Mouse (Mus musculus): ENCODE results near the gene Purb. TPM values are rescaled to one million over a fixed set of nuclear protein-coding genes. Genes with fewer than 3 reads are reported as not detected.

Purb gene
- polyA plus RNA-seq, 1 experiment from 2014 or later = 12.5 TPM

- Histone ChIP-seq H3K36me3 (ENCODE audit: control insufficient read depth, insufficient read depth, low read length) (no peaks in the 10 kb centered on the region), H3K27ac (replicated peaks; ENCODE audit: low read depth, low read length) (no peak overlapping the region), H3K4me1 (ENCODE audit: control insufficient read depth, insufficient read depth, low read length) (peaks cover 2% of the 10 kb centered on the region), H3K27me3 (ENCODE audit: control insufficient read depth, insufficient read depth, low read length) (no peaks in the 10 kb centered on the region), H3K4me3 (replicated peaks; ENCODE audit: low read depth, low read length) (no peak overlapping the region), H3K9ac (replicated peaks; ENCODE audit: low read length) (no peak overlapping the region), H3K4me2 (ENCODE audit: low read length) (no peak overlapping the region), H3K9me3 (ENCODE audit: control insufficient read depth, low read length) (no peaks in the 10 kb centered on the region)
- 78% methylated on average over 2 of the region's 2 CpGs for WGBS
- ATAC-seq (ENCODE audit: low FRiP score, low TSS enrichment) = no peak
- no peak for DNase-seq
These were observed 3.5 kb upstream of the Purb start for GRCm38 (mm10) chr11:6479231-6479630.

DNA sequence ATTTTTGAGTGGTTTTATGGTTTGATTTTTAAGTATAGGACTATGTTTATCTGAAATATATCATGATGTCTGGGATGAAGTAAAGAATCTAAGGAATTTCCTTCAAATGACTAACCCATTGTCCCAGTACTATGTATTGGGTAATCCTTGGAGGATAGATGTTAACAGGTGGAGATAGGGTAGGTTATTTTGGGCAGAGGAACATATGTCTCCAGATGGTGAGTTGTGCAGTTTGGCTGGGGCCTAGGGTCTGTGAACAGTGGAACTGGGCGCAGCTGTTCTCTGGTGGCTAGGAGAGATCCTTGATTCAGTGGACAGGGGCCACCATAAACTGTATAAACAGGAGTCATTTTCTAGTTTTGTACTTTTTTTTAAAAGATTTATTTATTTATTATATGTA is 1.6 kb upstream of the Purb start:
- Histone ChIP-seq H3K9me3 (ENCODE audit: control insufficient read depth, low read length) (no peaks in the 10 kb centered on the region), H3K4me3 (replicated peaks; ENCODE audit: low read depth, low read length) (no peak overlapping the region), H3K27ac (replicated peaks; ENCODE audit: low read depth, low read length) (no peak overlapping the region), H3K4me2 (ENCODE audit: low read length) (no peak overlapping the region), H3K9ac (replicated peaks; ENCODE audit: low read length) (no peak overlapping the region), H3K27me3 (ENCODE audit: control insufficient read depth, insufficient read depth, low read length) (no peaks in the 10 kb centered on the region), H3K36me3 (ENCODE audit: control insufficient read depth, insufficient read depth, low read length) (0 out of 2 replicates have a peak, but pooled peaks cover 4% of the 10 kb centered on the region), H3K4me1 (ENCODE audit: control insufficient read depth, insufficient read depth, low read length) (peaks cover 19% of the 10 kb centered on the region)
- 100% methylated on average over 1 of the region's 1 CpGs for WGBS
- DNase-seq (no peak), ATAC-seq (ENCODE audit: low FRiP score, low TSS enrichment) (no peak)

DNA sequence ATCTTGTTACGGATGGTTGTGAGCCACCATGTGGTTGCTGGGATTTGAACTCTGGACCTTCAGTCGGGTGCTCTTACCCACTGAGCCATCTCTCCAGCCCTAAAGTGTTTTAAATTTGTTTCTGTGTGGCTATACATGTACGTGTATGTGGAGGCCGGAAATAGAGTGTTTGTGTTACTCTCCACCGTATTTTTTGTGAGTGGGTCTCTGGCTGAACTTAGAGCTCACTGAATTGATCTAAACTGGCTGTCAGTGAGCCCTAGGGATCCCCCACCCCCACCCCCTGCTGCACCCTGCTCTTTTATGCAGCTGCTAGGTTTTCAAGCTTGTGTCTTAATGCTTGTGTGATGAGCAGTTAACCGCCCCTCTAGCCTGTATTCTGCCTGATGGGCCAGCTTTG is 1.2 kb upstream of the Purb start:
- ATAC-seq (ENCODE audit: low FRiP score, low TSS enrichment) = no peak
- 78% methylated on average over 6 of the region's 6 CpGs for WGBS
- Histone ChIP-seq H3K36me3 (ENCODE audit: control insufficient read depth, insufficient read depth, low read length) (0 out of 2 replicates have a peak, but pooled peaks cover 4% of the 10 kb centered on the region), H3K4me2 (ENCODE audit: low read length) (no peak overlapping the region), H3K4me1 (ENCODE audit: control insufficient read depth, insufficient read depth, low read length) (peaks cover 22% of the 10 kb centered on the region), H3K9ac (replicated peaks; ENCODE audit: low read length) (no peak overlapping the region), H3K4me3 (replicated peaks; ENCODE audit: low read depth, low read length) (no peak overlapping the region), H3K9me3 (ENCODE audit: control insufficient read depth, low read length) (no peaks in the 10 kb centered on the region), H3K27me3 (ENCODE audit: control insufficient read depth, insufficient read depth, low read length) (no peaks in the 10 kb centered on the region), H3K27ac (replicated peaks; ENCODE audit: low read depth, low read length) (no peak overlapping the region)
- no peak for DNase-seq

DNA sequence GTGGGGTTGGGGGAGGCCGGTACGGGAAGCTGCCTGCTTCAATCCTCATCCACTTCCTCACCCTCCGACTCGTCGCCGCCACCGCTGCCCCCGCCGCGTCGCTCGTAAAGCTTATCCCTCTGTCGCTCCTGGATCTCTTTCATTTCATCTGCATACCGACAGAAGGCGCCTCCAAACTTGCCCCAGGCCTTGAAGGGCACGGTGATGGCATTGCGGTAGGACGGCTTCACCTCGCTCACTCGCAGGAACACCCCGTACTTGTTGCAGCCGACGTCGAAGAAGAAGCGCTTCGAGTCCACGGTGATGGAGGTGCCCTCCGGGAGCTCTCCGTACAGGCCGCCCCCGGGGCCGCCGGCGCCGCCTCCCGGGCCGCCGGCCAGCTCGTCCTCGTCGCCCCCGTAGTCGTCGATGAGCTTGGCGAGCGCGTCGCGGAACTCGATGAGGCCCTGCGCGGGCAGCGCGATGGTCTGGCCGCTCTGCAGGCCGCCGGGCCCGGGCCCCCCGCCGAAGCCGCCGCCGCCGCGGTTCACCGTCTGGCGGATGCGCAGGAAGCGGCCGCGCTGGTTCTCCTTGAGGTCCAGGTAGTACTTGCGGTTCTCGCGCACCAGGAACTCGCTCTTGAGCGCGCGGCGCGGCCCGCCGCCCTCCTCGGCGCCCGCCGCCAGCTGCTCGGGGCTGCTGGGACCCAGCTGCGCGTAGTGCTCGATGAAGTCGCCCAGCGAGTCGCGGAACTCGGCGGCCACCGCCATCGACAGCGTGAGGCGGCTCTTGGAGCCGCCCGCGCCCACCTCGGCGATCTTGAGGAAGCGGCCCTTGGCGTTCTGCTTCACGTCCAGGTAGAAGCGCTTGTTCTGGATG is 614 bp downstream of the Purb start:
- Histone ChIP-seq H3K27me3 (ENCODE audit: control insufficient read depth, insufficient read depth, low read length) (no peaks in the 10 kb centered on the region), H3K4me2 (ENCODE audit: low read length) (peak overlapping the region; percentile 99), H3K9ac (replicated peaks; ENCODE audit: low read length) (peak overlapping the region; percentile 90), H3K36me3 (ENCODE audit: control insufficient read depth, insufficient read depth, low read length) (0 out of 2 replicates have a peak, but pooled peaks cover 4% of the 10 kb centered on the region), H3K9me3 (ENCODE audit: control insufficient read depth, low read length) (no peaks in the 10 kb centered on the region), H3K4me3 (replicated peaks; ENCODE audit: low read depth, low read length) (peak overlapping the region; percentile 98), H3K4me1 (ENCODE audit: control insufficient read depth, insufficient read depth, low read length) (peaks cover 39% of the 10 kb centered on the region), H3K27ac (replicated peaks; ENCODE audit: low read depth, low read length) (peak overlapping the region; percentile 97)
- 0% methylated on average over 109 of the region's 109 CpGs for WGBS
- DNase-seq (peak; percentile 65), ATAC-seq (ENCODE audit: low FRiP score, low TSS enrichment) (peak; percentile 46)

DNA sequence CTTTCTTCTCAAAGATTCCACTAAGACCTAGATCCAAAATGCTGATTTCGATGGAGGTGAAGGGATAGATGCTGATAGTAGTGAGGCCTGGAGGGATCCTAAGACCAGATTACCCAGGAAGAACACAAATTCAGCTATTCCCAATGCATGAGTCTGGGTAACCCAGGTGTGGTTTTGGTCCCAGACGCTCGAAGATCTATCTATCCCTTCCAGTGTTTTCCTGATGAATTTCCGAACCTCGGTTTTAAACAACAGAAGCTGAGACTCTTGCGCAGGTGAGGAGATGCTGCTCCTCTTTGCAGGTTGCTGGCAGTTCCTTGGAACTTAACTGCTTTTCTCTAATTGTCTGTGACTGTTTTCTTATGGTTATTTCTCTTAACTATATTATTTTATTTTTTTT is 1.3 kb downstream of the Purb start:
- no peaks in the 10 kb centered on the region for H3K27me3 ChIP-seq (ENCODE audit: control insufficient read depth, insufficient read depth, low read length)
- WGBS = 38% methylated on average over 6 of the region's 6 CpGs

DNA sequence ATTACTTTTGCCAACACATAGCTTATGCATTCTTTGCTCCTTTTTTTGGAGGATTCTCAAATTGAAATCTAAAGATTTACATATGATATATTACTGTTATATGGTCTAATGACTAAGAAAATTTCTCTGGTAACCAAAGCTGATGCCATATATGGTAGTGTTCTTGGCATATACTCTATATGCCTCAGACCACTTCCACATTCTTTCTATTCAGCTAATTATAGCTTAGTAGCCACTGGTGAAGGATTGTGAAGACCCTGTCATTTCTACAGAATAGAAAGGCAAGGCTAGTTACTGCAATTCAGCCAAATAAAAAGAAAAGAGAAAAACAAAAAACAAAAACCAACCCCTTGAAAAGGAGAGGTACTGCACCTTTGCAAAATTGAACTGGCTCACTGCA is 3.6 kb downstream of the Purb start:
- peaks cover 46% of the 10 kb centered on the region for H3K4me1 ChIP-seq (ENCODE audit: control insufficient read depth, insufficient read depth, low read length)

More for the DNA sequence above, 1.3 kb downstream of the Purb start:
- H3K9ac ChIP-seq (replicated peaks; ENCODE audit: low read length) = peak overlapping the region; percentile 90
- H3K27ac ChIP-seq (replicated peaks; ENCODE audit: low read depth, low read length) = peak overlapping the region; percentile 97
- H3K4me1 ChIP-seq (ENCODE audit: control insufficient read depth, insufficient read depth, low read length) = peaks cover 43% of the 10 kb centered on the region
- H3K9me3 ChIP-seq (ENCODE audit: control insufficient read depth, low read length) = no peaks in the 10 kb centered on the region
- ATAC-seq (ENCODE audit: low FRiP score, low TSS enrichment) (no peak), DNase-seq (no peak)
- peak overlapping the region; percentile 98 for H3K4me3 ChIP-seq (replicated peaks; ENCODE audit: low read depth, low read length)
- H3K4me2 ChIP-seq (ENCODE audit: low read length) = peak overlapping the region; percentile 99
- H3K36me3 ChIP-seq (ENCODE audit: control insufficient read depth, insufficient read depth, low read length) = 0 out of 2 replicates have a peak, but pooled peaks cover 4% of the 10 kb centered on the region

DNA sequence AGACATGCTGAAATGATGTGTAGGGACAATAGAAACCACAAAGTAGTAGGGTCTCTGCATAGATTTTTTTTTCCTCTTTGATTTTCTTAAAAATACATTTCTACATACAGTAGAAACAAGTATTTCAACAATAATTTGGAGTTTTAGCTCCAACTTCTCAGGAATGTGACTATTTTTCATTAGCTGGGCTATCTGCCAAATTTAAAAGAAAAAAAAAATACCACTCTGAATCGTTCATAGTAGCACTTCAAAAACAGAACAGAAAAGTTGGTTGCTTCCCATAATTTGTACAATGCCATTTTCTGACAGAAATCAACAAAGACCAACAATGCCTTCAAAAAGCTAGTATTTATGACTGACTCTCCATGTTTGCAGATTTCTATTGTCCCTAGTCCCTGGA is 4.2 kb downstream of the Purb start:
- H3K36me3 ChIP-seq (ENCODE audit: control insufficient read depth, insufficient read depth, low read length) = peaks cover 16% of the 10 kb centered on the region
- peak overlapping the region; percentile 99 for H3K4me2 ChIP-seq (ENCODE audit: low read length)
- WGBS = 32% methylated on average over 1 of the region's 1 CpGs
- no peak for ATAC-seq (ENCODE audit: low FRiP score, low TSS enrichment)
- peak overlapping the region; percentile 39 for H3K9ac ChIP-seq (replicated peaks; ENCODE audit: low read length)
- H3K27ac ChIP-seq (replicated peaks; ENCODE audit: low read depth, low read length) = no peak overlapping the region
- DNase-seq = no peak
- H3K4me3 ChIP-seq (replicated peaks; ENCODE audit: low read depth, low read length) = peak overlapping the region; percentile 98
- no peaks in the 10 kb centered on the region for H3K9me3 ChIP-seq (ENCODE audit: control insufficient read depth, low read length)
- H3K27me3 ChIP-seq (ENCODE audit: control insufficient read depth, insufficient read depth, low read length) = no peaks in the 10 kb centered on the region
- H3K4me1 ChIP-seq (ENCODE audit: control insufficient read depth, insufficient read depth, low read length) = peaks cover 46% of the 10 kb centered on the region

More for the DNA sequence above, 3.6 kb downstream of the Purb start:
- H3K27me3 ChIP-seq (ENCODE audit: control insufficient read depth, insufficient read depth, low read length) = no peaks in the 10 kb centered on the region
- H3K4me2 ChIP-seq (ENCODE audit: low read length) = peak overlapping the region; percentile 99
- H3K4me3 ChIP-seq (replicated peaks; ENCODE audit: low read depth, low read length) = peak overlapping the region; percentile 98
- no peaks in the 10 kb centered on the region for H3K9me3 ChIP-seq (ENCODE audit: control insufficient read depth, low read length)
- no peak overlapping the region for H3K27ac ChIP-seq (replicated peaks; ENCODE audit: low read depth, low read length)
- ATAC-seq (ENCODE audit: low FRiP score, low TSS enrichment) = no peak
- peak overlapping the region; percentile 43 for H3K9ac ChIP-seq (replicated peaks; ENCODE audit: low read length)
- peaks cover 10% of the 10 kb centered on the region for H3K36me3 ChIP-seq (ENCODE audit: control insufficient read depth, insufficient read depth, low read length)
- DNase-seq = no peak

DNA sequence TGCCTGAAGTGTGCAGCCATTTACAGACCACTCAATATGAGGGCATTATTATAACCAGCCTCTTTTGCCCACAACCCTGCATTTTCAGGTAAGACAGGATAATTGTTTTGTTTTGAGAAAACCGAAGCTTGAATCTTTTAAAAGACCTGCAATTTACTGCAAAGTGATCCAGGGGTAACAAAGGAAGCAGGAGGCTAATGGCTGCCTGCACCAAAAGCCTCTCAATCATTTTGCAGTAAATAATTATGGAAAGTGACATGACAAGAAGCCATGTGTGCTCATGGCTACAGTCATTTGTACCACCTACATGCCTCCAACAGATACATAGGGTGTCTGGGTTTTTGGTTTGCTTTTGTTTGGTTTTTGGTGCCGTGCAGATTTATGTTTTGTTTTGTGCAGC is 4.7 kb downstream of the Purb start:
- H3K9ac ChIP-seq (replicated peaks; ENCODE audit: low read length) = peak overlapping the region; percentile 39
- no peaks in the 10 kb centered on the region for H3K27me3 ChIP-seq (ENCODE audit: control insufficient read depth, insufficient read depth, low read length)
- no peak for ATAC-seq (ENCODE audit: low FRiP score, low TSS enrichment)
- H3K36me3 ChIP-seq (ENCODE audit: control insufficient read depth, insufficient read depth, low read length) = peaks cover 20% of the 10 kb centered on the region
- H3K4me3 ChIP-seq (replicated peaks; ENCODE audit: low read depth, low read length) = peak overlapping the region; percentile 98
- peak overlapping the region; percentile 99 for H3K4me2 ChIP-seq (ENCODE audit: low read length)
- H3K4me1 ChIP-seq (ENCODE audit: control insufficient read depth, insufficient read depth, low read length) = peaks cover 46% of the 10 kb centered on the region
- peak; percentile 16 for DNase-seq
- H3K27ac ChIP-seq (replicated peaks; ENCODE audit: low read depth, low read length) = peak overlapping the region; percentile 45; the same call in 1 of the 2 replicates
- H3K9me3 ChIP-seq (ENCODE audit: control insufficient read depth, low read length) = no peaks in the 10 kb centered on the region
- WGBS = 66% methylated on average over 2 of the region's 2 CpGs

GRCm38 (mm10) chr11:6468541-6468940 is 7.2 kb downstream of the Purb start:
- Histone ChIP-seq H3K9ac (replicated peaks; ENCODE audit: low read length) (no peak overlapping the region), H3K27me3 (ENCODE audit: control insufficient read depth, insufficient read depth, low read length) (no peaks in the 10 kb centered on the region), H3K4me2 (ENCODE audit: low read length) (no peak overlapping the region), H3K4me3 (replicated peaks; ENCODE audit: low read depth, low read length) (no peak overlapping the region), H3K4me1 (ENCODE audit: control insufficient read depth, insufficient read depth, low read length) (peaks cover 37% of the 10 kb centered on the region), H3K36me3 (ENCODE audit: control insufficient read depth, insufficient read depth, low read length) (peaks cover 31% of the 10 kb centered on the region), H3K9me3 (ENCODE audit: control insufficient read depth, low read length) (no peaks in the 10 kb centered on the region), H3K27ac (replicated peaks; ENCODE audit: low read depth, low read length) (no peak overlapping the region)
- no peak for DNase-seq
- ATAC-seq (ENCODE audit: low FRiP score, low TSS enrichment) = no peak
- 87% methylated on average over 2 of the region's 2 CpGs for WGBS
